Mouse (Mus musculus) urinary bladder, postnatal 10 days (tissue): ENCODE measurements around the gene Mbd4.
"Not testable (repeated sequence)": the region's sequence is repeated elsewhere in the genome, so short reads cannot be mapped to it uniquely, and the experiment has no call there.

Experiments used
- DNase-seq: peaks from one replicate; pipeline ENCODE4 v3.0.0; 2022; ENCODE audit warnings: low spot score

Gene Mbd4

GRCm38 (mm10) chr6:115859258-115859657 is 6.1 kb upstream of the Mbd4 start:
- DNase-seq: no peak

- DNase-seq: no peak
These were observed 3.2 kb upstream of the Mbd4 start for GRCm38 (mm10) chr6:115856361-115856745.

- DNase-seq: no peak
These were observed 2.7 kb upstream of the Mbd4 start for GRCm38 (mm10) chr6:115855733-115856360.

- no peak for DNase-seq
These were observed 1.3 kb upstream of the Mbd4 start for GRCm38 (mm10) chr6:115854432-115854831.

- no peak for DNase-seq
These were observed 814 bp upstream of the Mbd4 start for GRCm38 (mm10) chr6:115853985-115854384.

- no peak for DNase-seq
These were observed 603 bp downstream of the Mbd4 start for GRCm38 (mm10) chr6:115852446-115853090.

- no peak for DNase-seq
These were observed 4.4 kb downstream of the Mbd4 start for GRCm38 (mm10) chr6:115848598-115849304.

GRCm38 (mm10) chr6:115846640-115847411 is 6.3 kb downstream of the Mbd4 start:
- DNase-seq: no peak

- DNase-seq: no peak
These were observed 8.2 kb downstream of the Mbd4 start for GRCm38 (mm10) chr6:115845006-115845405.

- DNase-seq: no peak
These were observed 14.4 kb downstream of the Mbd4 start for GRCm38 (mm10) chr6:115838745-115839144.

GRCm38 (mm10) chr6:115838161-115838597 is 15.0 kb downstream of the Mbd4 start, which contains the start of gene Efcab12:
TSS of gene Efcab12 (minus strand) at chr6:115838412.
- no peak for DNase-seq

GRCm38 (mm10) chr6:115833861-115834260 is 19.3 kb downstream of the Mbd4 start:
- DNase-seq: no peak

GRCm38 (mm10) chr6:115832152-115832850 is 20.9 kb downstream of the Mbd4 start:
- no peak for DNase-seq

- DNase-seq: no peak
These were observed 22.2 kb downstream of the Mbd4 start for GRCm38 (mm10) chr6:115830779-115831601.

- not testable (repeated sequence) for DNase-seq
These were observed 29.2 kb downstream of the Mbd4 start for GRCm38 (mm10) chr6:115823850-115824464.

GRCm38 (mm10) chr6:115821216-115821993 is 31.8 kb downstream of the Mbd4 start:
- DNase-seq: no peak

- no peak for DNase-seq
These were observed 35.0 kb downstream of the Mbd4 start for GRCm38 (mm10) chr6:115818129-115818528.

- DNase-seq: no peak
These were observed 38.1 kb downstream of the Mbd4 start for GRCm38 (mm10) chr6:115815041-115815440.

- DNase-seq: no peak
These were observed 39.1 kb downstream of the Mbd4 start for GRCm38 (mm10) chr6:115814104-115814503.

- no peak for DNase-seq
These were observed 41.6 kb downstream of the Mbd4 start for GRCm38 (mm10) chr6:115811606-115812005.
